ENCODE assay signal across 8 mouse cellular contexts in genomic region chr1:130877889-130878614, GRCm38 (mm10). TPM values are rescaled to one million over a fixed set of nuclear protein-coding genes. Genes with fewer than 3 reads are reported as not detected.
A peak's percentile ranks its signal among the peaks of the same experiment; 100 is the strongest.
DNase-seq lines count a peak whose midpoint lies in the region; ATAC-seq and TF ChIP-seq lines count a peak whose summit lies in the region.

No protein-coding gene starts in this region.

- TF ChIP-seq POLR2A in cortical plate, adult 2 months (IDR thresholded peaks at IDR 0.05; ENCODE audit: extremely low read depth, insufficient read depth, low read length), result no peak

- H3K9ac ChIP-seq in limb, embryonic 12.5 days (replicated peaks), result peak overlapping the region; percentile 53
- peak overlapping the region; percentile 59 for H3K9ac ChIP-seq in midbrain, embryonic 12.5 days (replicated peaks)

- no peak for TF ChIP-seq CTCF in cortical plate, adult 2 months (IDR thresholded peaks at IDR 0.05; ENCODE audit: extremely low read depth, insufficient read depth, low read length)

- H3K4me3 ChIP-seq in cortical plate, adult 2 months (ENCODE audit: insufficient read depth, low read length), result peak overlapping the region; percentile 14
- peak overlapping the region; percentile 50 for H3K4me3 ChIP-seq in limb, embryonic 12.5 days (replicated peaks)
- H3K4me3 ChIP-seq in midbrain, embryonic 12.5 days, result peak overlapping the region; percentile 48

- H3K4me1 ChIP-seq in cortical plate, adult 2 months (ENCODE audit: control insufficient read depth, insufficient read depth, low read length), result no peaks in the 10 kb centered on the region
- H3K4me1 ChIP-seq in limb, embryonic 12.5 days (replicated peaks), result peaks cover 4% of the 10 kb centered on the region; the same call in 1 of the 2 replicates
- H3K4me1 ChIP-seq in midbrain, embryonic 12.5 days, result 0 out of 2 replicates have a peak, but pooled peaks cover 4% of the 10 kb centered on the region

- peak; percentile 49; the same call in 1 of the 2 replicates for ATAC-seq in limb, embryonic 12.5 days (ENCODE audit: insufficient number of reproducible peaks, insufficient read depth, low FRiP score, low TSS enrichment, low read depth)
- ATAC-seq in midbrain, embryonic 12.5 days (ENCODE audit: low FRiP score, low read depth), result peak; percentile 74

- no peaks in the 10 kb centered on the region for H3K9me3 ChIP-seq in limb, embryonic 12.5 days
- no peaks in the 10 kb centered on the region for H3K9me3 ChIP-seq in midbrain, embryonic 12.5 days

- no peak overlapping the region for H3K27ac ChIP-seq in cortical plate, adult 2 months (ENCODE audit: insufficient read depth, low read length)
- no peak overlapping the region for H3K27ac ChIP-seq in limb, embryonic 12.5 days
- H3K27ac ChIP-seq in midbrain, embryonic 12.5 days (replicated peaks), result no peak overlapping the region

- WGBS in limb, embryonic 12.5 days, result 3% methylated on average over 43 of the region's 43 CpGs
- WGBS in midbrain, embryonic 12.5 days, result 3% methylated on average over 43 of the region's 43 CpGs

- peak overlapping the region; percentile 84 for H3K4me2 ChIP-seq in limb, embryonic 12.5 days
- H3K4me2 ChIP-seq in midbrain, embryonic 12.5 days (replicated peaks), result peak overlapping the region; percentile 91

- DNase-seq in spleen, adult 12 weeks (ENCODE audit: low spot score), result peak; percentile 4
- no peak for DNase-seq in spleen, postnatal 14 days (ENCODE audit: low spot score in 2 of 2)
- DNase-seq in heart, postnatal 4 days, result peak; percentile 10
- peak; percentile 51 for DNase-seq in testis, postnatal 10 days (ENCODE audit: low spot score)
- no peak for DNase-seq in layer of hippocampus, adult 18-20 months (ENCODE audit: low spot score in 2 of 2)

- H3K36me3 ChIP-seq in limb, embryonic 12.5 days, result no peaks in the 10 kb centered on the region
- no peaks in the 10 kb centered on the region for H3K36me3 ChIP-seq in midbrain, embryonic 12.5 days

- H3K27me3 ChIP-seq in limb, embryonic 12.5 days, result peaks cover 33% of the 10 kb centered on the region
- H3K27me3 ChIP-seq in midbrain, embryonic 12.5 days, result peaks cover 24% of the 10 kb centered on the region

RNA-seq across cellular contexts. Expression of gene Il24, which starts 9.2 kb away (rescaled TPM):
- polyA plus RNA-seq in cortical plate, adult 2 months (2012; rRNA removed), result not detected in 2 replicates
- total RNA-seq in heart, postnatal 4 days (2021), result not detected
- polyA plus RNA-seq in limb, embryonic 12.5 days (2016; fragmentation: Nextera tagmentation; extraction: Ambion mirVana), result not detected in 2 replicates
- not detected in 2 replicates for polyA plus RNA-seq in midbrain, embryonic 12.5 days (2016; fragmentation: Nextera tagmentation; extraction: Ambion mirVana)
- not detected for total RNA-seq in layer of hippocampus, adult 18-20 months (2021)

RNA-seq across cellular contexts. Expression of gene Fcmr, which starts 12.6 kb away (rescaled TPM):
- polyA plus RNA-seq in cortical plate, adult 2 months (2012; rRNA removed), result 0.47 and 0.52 TPM in 2 replicates
- 1 to 10 TPM in 1 of 2 experiments, under 1 TPM in 1; 0.63 to 1.2 TPM for total RNA-seq in heart, postnatal 4 days (2021)
- not detected in 2 replicates for polyA plus RNA-seq in limb, embryonic 12.5 days (2016; fragmentation: Nextera tagmentation; extraction: Ambion mirVana)
- 0.48 TPM in 1 of 2 replicates, not detected in the other for polyA plus RNA-seq in midbrain, embryonic 12.5 days (2016; fragmentation: Nextera tagmentation; extraction: Ambion mirVana)
- total RNA-seq in layer of hippocampus, adult 18-20 months (2021), result not detected

RNA-seq across cellular contexts. Expression of gene Il20, which starts 33.2 kb away (rescaled TPM):
- polyA plus RNA-seq in cortical plate, adult 2 months (2012; rRNA removed), result not detected in 2 replicates
- not detected for total RNA-seq in heart, postnatal 4 days (2021)
- polyA plus RNA-seq in limb, embryonic 12.5 days (2016; fragmentation: Nextera tagmentation; extraction: Ambion mirVana), result not detected in 2 replicates
- polyA plus RNA-seq in midbrain, embryonic 12.5 days (2016; fragmentation: Nextera tagmentation; extraction: Ambion mirVana), result not detected in 2 replicates
- not detected for total RNA-seq in layer of hippocampus, adult 18-20 months (2021)

RNA-seq across cellular contexts. Expression of gene Pigr, which starts 51.6 kb away (rescaled TPM):
- 0.08 TPM in 1 of 2 replicates, not detected in the other for polyA plus RNA-seq in cortical plate, adult 2 months (2012; rRNA removed)
- total RNA-seq in heart, postnatal 4 days (2021), result not detected
- not detected in 2 replicates for polyA plus RNA-seq in limb, embryonic 12.5 days (2016; fragmentation: Nextera tagmentation; extraction: Ambion mirVana)
- not detected in 2 replicates for polyA plus RNA-seq in midbrain, embryonic 12.5 days (2016; fragmentation: Nextera tagmentation; extraction: Ambion mirVana)
- not detected for total RNA-seq in layer of hippocampus, adult 18-20 months (2021)

Comparison
In these comparisons a context has a peak if more than half of its experiments do, and no peak if none do; other contexts are left out.
1. DNase-seq: peak in spleen, adult 12 weeks (single experiment), heart, postnatal 4 days (single experiment) and testis, postnatal 10 days (single experiment); none in spleen, postnatal 14 days (0 of 2) and layer of hippocampus, adult 18-20 months (0 of 2).
2. Peak in every context shown above with its lines, with median percentiles within 50 percentile points of each other: H3K4me3 ChIP-seq.